Mouse (Mus musculus) brain, embryonic 14.5 days (tissue): ENCODE measurements around the gene Rab8a. TPM values are rescaled to one million over a fixed set of nuclear protein-coding genes. Genes with fewer than 3 reads are reported as not detected.
"Not testable (repeated sequence)": the region's sequence is repeated elsewhere in the genome, so short reads cannot be mapped to it uniquely, and the experiment has no call there.

Source experiments
- DNase-seq: peaks from one replicate; pipeline ENCODE4 v3.0.0-alpha.2; 2011; ENCODE audit warnings: low read depth
- CTCF ChIP-seq: fragments of 200-500 bp; IDR thresholded peaks from 2 replicates; pipeline ENCODE4 v1.5.1; 2012; ENCODE audit warnings: inconsistent platforms, mild to moderate bottlenecking, moderate library complexity, borderline replicate concordance; ENCODE audit not compliant: insufficient read depth, insufficient read length; ENCODE audit errors: extremely low read depth
- POLR2A ChIP-seq: fragments of 200-500 bp; IDR thresholded peaks from 2 replicates; pipeline ENCODE4 v1.6.1; 2012; ENCODE audit warnings: mild to moderate bottlenecking, inconsistent platforms, borderline replicate concordance; ENCODE audit not compliant: poor library complexity, insufficient read depth, insufficient read length, severe bottlenecking; ENCODE audit errors: extremely low read depth
- polyA plus RNA-seq: library from polyadenylated mRNA; depleted of rRNA; stranded (reverse); fragments of >200 nt; gene quantifications from 2 replicates; pipeline ENCODE4 v1.2.3, GENCODE M21; 2012; rRNA removed

Gene Rab8a
- polyA plus RNA-seq = 90.8 and 92.0 TPM in 2 replicates

DNA sequence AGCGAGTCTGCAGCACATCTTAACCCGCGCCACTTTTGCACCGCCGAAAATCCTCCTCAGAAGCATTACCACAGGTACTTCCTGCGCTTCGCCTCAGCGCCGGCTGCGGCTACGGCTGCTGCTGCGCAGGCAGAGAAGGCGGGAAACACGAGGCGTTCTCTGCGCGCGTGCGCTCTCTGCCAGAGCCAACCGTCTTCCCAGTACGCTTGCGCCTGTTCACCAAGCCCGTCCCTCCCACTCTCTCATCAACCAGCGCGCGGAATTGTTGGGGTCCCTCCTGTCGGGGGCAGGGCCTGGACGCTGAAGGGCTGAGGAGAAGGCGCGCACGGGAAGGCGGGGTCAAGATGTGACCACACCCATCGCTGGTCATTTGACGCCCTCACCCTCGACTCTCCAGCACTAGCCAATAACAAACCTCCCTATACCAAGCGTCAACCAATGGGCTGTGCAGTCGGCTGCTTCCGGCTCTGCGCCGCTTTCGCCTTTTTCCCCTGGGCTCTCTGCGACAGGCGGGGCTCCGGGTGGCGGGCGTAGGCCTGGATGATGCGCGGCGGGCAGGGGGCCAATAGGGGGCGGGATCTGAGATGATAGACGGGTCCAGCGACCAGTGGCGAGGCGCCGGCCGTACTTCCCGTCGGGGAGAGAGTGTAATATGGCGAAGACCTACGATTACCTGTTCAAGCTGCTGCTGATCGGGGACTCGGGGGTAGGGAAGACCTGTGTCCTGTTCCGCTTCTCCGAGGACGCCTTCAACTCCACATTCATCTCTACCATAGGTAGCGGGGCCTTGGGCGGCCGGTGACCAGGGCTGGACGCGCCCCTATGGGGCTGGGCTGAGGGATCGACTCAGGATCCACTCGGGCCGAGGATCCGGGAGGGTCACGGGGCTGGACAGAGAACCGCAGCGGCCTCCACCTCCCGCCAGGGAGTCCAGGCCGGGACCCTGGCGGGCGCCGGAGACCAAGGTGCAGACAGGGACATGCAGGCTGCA lies at the start of gene Rab8a:
Rab8a (plus strand) TSS at position 494 of the 991 bp plus-strand sequence.
- peak; percentile 100 for DNase-seq
- peak; percentile 59; the same call in 1 of the 2 replicates for TF ChIP-seq POLR2A
- no peak for TF ChIP-seq CTCF

DNA sequence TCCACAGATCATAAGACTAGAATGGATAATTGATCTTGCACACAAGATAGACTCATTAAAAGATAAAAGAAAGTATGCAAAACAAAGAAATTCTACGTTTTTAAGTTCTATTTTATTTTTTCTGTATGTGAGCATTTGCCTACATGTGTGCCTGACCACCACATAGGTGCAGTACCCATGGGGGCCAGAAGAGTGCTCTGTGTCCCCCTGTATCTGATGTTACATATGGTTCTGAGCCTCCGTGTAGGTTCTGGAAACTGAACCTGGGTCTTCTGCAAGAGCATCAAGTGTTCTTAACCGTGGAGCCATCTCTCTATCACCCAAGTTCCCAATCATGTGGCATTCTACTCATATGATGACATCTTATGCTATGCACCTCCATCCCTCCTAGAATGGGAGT lies 48.5 kb upstream of the Rab8a start:
- TF ChIP-seq CTCF = no peak; the same call in 1 of the 2 replicates
- no peak for DNase-seq

DNA sequence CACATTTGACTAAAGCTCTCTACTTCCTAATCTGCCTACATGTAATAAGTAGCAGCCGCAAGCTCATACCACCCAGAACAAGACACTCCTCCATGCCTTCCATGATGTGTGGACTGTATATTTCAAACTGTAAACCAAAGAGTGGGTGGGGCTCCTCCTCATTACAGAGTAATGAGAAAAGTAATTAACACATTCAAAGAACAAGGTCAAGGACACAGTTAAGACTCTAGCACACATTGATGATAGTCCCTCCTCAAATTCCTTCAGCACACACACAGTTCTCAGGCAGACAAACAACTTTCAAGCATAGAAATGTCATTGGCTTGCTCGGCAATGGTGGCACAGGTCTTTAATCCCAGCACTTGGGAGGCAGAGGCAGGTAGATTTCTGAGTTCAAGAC lies 45.8 kb upstream of the Rab8a start:
- DNase-seq = no peak
- TF ChIP-seq POLR2A (no peak), CTCF (no peak)

DNA sequence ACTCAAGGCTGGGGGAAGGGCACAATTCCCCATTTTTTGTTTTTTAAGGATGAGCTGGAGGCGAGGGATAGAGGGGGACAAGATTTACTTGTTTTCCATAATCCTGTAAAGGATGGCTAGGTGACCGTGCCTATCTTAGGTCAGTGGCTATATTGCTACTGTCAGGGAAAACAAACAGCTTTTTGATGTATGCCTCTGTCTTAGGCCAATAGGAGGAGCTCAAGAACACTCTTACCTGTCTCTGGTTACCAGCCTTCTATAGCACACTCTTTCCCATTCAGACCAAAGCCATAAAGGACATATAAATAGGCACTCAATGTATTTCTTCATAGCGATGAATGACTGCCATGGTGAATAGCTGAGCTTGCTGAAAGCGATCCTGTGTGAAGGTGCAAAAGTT lies 42.4 kb upstream of the Rab8a start:
- TF ChIP-seq POLR2A = no peak
- no peak for TF ChIP-seq CTCF
- DNase-seq = no peak

DNA sequence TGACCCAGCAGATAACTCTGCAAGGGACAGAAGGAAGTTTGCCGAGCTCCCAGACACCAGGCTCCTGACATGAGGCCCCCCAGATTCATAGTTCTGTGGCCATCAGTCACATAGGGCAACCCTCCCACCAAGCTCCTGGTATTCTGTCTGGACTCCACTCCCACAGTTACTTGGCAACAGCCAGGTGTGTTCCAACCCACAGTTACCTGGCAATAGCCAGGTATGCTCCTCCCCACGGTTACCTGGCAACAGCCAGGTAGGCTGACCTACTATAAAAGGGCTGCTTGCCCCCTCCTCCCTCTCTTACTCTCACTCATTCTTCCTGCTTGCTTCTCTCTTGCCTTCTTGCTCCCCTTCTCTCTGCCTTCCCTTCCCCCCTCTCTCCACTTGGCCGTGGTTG lies 39.5 kb upstream of the Rab8a start:
- DNase-seq = not testable (repeated sequence)

DNA sequence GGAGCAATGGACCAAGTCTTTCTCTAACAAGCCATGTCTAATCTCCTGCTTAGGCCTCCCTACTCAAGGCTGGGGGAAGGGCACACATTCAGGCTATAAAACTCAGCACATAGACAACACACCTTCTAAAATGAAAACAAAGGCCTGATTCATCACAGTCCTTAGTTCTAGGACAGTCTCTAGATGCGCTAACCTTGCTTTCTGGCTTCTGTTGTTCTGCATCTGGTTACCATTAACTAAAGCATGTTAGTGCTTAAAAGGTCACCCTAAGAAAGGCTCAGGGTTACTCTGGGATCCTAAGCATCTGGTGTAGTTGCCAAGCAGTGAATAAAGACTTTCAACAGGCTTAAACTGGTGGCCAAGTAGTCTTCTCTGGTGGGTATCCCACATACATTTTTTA lies 39.0 kb upstream of the Rab8a start:
- no peak for TF ChIP-seq POLR2A
- TF ChIP-seq CTCF = no peak
- DNase-seq = no peak

DNA sequence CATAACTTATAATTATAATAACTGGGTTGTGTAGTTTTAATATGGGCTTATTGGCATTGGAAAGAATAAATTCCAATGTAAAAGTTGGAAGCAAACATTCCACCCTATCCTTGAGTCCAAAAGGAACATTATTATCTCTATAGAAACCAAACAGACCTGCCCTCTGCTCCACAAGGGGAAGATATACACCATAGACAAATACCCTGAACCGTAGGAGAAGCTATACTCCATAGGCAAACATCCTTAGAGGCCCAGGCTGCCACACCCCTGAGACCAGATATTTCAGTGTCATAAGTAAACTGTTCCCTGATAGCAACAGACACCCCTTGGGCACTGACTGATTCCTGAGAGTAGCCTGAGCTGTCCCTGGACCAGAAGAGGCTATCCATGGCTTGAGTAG lies 33.2 kb upstream of the Rab8a start:
- TF ChIP-seq POLR2A = no peak
- no peak for TF ChIP-seq CTCF
- no peak for DNase-seq

DNA sequence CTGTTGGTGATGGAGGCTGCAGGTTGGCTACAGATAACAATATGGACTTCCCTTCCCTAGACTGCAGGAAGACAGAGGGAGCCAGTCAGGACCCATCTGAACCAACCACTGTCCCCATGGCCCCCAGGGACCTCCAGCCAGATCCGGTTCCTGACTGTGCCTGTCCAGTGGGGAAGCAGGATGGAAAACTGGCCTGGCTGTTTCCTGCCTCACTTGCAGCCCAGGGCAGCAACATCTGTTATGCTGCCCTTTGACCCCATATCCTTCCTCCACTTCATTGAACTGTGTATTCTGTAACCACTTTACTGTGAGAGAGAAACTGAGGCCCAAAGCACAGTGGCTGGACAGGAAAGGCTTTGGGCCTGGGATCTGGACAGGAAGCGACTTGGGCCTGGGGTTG lies 29.7 kb upstream of the Rab8a start:
- DNase-seq = no peak
- TF ChIP-seq POLR2A (no peak), CTCF (no peak)

DNA sequence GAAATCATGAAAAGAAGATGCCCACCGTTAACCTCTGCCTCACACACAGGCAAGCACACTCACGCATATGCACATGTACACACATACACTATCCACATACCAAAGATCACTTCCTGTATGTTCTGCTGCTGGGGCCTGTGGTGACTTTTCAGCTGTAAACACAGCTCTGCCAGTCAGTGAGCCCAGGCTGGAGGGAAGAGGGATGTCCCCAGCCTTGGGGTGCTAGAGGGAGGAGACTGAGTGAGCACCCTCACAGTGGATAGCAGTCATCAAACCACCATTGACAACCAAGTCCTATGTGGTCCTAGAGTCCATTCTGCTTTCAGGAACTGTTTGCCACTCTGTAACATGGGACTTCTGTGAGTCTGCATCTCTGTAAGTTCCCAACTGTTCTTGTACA lies 29.1 kb upstream of the Rab8a start:
- no peak for DNase-seq
- no peak for TF ChIP-seq POLR2A

DNA sequence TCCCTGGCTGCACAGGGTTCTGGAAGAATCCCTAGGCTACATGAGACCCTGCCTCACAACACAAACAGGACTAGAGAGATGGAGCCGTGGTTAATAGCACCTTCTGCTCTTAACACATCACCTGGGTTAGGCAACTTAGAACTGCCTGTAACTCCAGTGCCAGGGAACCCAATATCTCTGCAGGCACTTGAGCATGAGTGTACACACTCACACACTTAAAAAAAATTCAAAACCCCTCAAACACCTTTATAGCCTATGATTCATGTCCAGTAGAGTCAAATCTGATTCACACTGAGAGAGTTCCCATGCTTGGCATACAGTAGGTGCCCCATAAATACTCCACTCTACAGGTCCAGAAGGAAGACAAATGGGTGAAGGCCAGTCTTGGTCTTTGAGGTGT lies 28.6 kb upstream of the Rab8a start:
- TF ChIP-seq CTCF (no peak), POLR2A (no peak)

DNA sequence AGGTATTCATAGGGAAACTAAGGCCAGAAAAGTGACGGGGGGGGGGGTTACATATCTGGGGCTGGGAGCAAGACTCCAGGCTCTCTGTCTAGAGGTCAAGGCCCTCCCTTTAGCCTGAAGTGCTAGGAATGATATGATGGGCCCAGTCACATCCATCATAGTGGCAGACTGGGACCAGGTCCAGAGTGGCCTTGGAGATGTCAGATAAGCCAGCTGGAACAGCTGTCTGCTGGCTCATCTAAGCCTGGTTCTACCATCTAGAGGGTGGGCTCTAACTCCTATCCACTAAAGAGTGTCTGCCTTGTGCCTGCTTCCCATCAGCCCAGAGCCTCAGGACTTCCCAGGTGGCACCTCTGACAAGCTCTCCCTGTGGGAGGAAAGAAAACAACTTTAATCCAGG lies 28.1 kb upstream of the Rab8a start:
- TF ChIP-seq POLR2A (no peak), CTCF (no peak)
- no peak for DNase-seq

More for the DNA sequence above, 28.6 kb upstream of the Rab8a start:
- DNase-seq = no peak

DNA sequence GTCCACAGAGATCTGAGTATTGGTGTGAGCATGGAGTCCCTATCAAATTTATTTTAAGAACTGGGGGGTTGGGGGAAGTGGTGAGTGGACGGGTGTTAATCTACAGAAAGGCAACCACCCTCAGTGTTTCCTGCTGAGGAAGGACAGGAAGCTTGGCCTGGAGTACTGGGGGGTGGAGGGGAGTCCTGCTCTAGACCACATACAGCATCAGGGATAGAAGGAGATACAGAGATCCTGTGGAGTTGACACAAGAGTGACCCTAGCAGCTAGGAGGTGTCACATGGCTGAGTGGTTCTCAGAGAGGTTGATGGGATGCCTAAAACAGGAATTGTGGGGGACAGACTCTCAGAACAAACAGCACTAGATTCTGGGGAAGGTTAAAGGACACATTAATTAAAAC lies 27.5 kb upstream of the Rab8a start:
- no peak for DNase-seq
- TF ChIP-seq POLR2A (no peak), CTCF (no peak)

DNA sequence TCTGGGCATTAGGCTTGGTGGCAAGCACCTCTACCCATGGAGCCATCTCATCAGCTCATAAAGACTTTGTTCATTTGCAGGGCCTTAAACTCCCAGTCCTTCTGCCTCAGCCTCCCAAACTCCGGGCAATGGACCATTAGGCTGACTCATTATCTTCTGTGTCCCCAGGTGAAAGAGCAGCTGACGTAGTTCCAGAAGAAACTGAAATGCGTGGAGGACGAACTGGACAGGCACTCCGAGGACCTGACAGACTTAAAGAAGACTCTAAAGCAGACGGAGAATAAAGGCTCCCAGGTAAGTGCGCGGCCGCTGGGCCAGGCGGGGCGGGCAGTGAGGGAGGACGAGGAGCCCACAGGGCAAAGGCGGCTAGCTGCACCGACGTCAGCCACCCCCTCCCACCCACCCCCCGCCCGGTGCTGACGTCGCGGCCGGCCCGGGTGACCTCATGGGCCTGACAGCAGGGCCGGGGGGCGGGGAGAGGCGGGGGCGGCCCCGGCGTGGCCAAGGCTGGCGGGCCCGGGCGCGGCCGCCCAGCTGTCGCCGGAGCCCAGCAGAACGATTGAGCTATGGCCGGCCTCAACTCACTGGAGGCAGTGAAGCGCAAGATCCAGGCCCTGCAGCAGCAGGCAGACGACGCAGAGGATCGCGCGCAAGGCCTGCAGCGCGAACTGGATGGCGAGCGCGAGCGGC lies 26.1 kb upstream of the Rab8a start, which contains the start of gene Tpm4:
Tpm4 (plus strand) TSS at position 220 of the 690 bp plus-strand sequence.
- no peak for DNase-seq
- TF ChIP-seq POLR2A (peak; percentile 76), CTCF (no peak)
